Mouse (Mus musculus) spleen, postnatal 4 days (tissue): ENCODE measurements around the gene Ccdc162.

Experiments used
- DNase-seq, 2 experiments: peaks; one replicate each; pipeline ENCODE4 v3.0.0; 2022; ENCODE audit warnings: low spot score in 2 of 2

Ccdc162 gene

DNA sequence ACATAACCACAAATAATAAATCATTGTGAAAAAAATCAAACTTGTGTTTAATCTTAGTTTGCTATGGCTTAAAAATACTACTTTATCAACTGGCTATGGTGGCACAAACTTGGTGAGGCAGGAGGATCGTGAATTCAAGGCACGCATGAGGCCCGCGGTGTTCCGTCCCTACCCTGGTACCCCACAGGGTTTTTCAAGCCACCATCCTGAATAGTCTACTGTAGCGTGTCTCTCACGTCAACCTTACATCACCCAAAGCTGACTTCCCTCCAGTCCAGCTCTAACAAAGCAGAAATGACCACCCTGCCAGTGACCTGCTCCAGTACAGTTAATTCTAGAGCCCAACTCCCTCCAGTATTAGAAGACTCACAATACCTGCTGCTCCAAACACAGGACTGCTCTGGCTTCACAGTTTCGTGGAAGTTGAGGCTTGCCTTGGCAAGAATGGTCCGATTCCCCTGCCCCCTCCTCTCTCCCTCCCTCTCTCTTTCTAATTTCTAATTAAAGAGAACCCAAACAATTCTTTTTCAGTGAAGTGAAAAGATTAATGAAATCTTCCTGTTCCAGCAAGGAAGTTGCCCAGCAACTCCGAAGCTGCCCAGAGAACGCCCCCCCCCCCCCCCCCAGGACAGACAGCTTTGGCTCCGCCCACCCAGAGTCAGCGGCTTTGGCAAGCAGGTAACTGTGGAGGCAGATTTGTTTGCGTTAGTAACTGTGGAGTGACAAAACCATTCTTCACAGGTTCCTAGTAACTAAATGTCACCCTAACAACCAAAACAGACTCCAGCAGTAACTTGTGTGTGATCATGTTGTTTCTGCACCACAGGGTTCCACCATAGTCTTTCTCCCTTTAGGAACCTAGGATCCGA lies at the start of gene Ccdc162:
Gene Ccdc162 (minus strand): TSS at position 606 of the 869 bp plus-strand sequence.
- DNase-seq = no peak

- DNase-seq = peak in 1 of 2 experiments; percentile 23
Measured at GRCm38 (mm10) chr10:41765586-41765985, 49.2 kb upstream of the Ccdc162 start.

DNA sequence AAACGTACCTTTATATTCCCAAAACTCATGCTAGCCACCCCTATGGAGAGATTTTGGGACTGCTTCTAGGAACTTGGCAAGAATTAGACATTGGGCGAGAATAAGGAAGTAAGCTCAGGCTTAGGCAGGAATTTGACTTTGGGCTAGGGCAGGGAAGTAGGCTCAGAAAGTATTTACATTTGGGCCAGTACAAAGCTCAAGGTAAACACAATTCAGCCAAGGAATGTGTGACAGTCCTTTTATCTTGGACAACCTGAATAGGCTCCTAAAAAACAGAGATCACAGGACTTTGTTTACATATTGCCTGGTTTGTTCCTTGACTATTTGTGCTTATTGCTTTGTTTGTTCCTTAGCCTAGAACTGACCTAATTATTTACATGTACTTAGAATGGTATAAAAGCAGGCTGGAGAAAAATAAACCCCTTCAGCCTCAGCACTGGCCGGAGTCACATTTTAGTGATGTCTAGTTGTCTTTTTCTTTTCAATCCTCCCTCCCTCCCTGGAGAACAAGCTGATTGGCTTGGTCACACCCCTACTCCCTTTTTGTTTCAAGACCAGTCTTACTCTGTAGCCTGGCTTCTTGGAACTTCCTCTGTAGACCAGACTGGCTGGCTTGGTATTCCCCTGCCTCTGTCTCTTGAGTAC lies 47.4 kb upstream of the Ccdc162 start:
- DNase-seq = no peak

DNA sequence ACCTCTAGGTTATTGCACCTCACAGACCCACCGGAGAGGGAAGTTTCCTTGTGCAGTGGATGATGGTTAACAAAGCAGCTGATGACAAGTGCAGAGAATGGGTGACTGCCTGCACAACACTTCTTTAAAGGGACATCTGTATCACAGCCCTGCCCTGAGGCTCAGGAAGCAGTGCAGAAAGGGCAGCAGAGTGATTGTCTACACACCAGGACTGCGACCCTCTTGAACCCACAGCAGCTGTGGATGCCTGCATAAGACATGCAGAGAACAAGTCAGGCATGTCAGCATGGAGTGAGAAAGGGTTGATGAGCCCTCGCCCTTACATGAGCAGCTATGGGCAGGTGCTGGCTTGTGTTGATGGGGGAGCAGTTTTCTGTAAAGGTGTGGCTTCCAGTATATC lies 44.4 kb upstream of the Ccdc162 start:
- no peak for DNase-seq

- no peak for DNase-seq
Measured at GRCm38 (mm10) chr10:41758041-41758440, 41.6 kb upstream of the Ccdc162 start.

DNA sequence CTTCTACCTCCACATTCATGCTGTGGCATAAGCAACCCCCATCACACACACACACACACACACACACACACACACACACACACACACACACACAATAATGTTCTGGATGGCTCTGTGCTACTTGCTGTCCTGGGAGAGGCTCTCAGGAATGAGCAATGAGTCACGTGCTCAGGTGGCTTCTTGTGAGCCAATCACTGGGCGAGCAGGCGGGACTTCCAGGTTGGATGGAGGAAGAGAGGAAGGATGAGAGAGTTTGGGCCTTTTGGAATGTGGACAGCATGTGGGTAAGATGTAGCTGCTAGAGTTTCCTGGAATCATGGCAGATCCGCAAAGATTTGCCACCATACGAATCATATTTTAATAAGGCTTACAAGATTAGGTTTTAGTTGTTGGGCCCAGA lies 40.8 kb upstream of the Ccdc162 start:
- DNase-seq = no peak

- no peak for DNase-seq
Measured at GRCm38 (mm10) chr10:41751867-41752480, 35.5 kb upstream of the Ccdc162 start.

DNA sequence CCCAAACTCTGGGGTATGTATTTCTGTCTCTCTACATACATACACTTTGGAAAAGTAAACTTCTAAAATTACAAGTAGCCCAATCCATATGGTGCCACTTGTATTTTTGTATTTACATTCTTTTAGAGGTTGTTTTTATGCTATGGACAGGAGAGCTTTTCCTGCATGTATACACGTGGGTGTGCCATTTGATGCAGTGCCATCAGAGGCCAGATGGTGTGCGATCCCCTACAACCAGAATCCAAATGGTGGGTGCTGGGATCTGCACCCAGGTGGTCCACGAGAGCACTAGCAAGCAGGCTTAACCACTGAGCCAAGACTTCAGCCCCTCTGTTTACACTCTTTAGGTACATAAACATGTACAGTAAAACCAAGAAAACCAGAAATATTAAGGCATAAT lies 32.9 kb upstream of the Ccdc162 start:
- no peak for DNase-seq

DNA sequence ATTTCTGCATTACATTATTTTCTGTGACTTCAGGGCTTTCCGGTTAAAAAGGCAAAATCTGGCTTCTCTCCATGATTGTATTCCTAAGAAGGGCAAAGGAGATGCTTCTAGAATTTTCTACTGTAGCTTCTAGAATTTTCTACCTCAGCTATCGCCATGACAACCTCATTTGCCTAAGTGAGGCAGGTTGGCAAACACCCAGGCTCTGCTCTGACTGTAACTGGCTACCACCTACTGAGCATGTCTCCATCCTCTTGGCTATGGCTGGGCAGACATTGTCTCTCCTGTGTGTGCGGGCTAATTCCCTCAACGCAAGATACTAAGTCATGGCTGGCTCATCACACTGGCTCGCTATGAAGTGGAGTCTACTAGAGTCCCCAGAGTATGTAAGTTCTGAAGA lies 30.1 kb upstream of the Ccdc162 start:
- DNase-seq = no peak

DNA sequence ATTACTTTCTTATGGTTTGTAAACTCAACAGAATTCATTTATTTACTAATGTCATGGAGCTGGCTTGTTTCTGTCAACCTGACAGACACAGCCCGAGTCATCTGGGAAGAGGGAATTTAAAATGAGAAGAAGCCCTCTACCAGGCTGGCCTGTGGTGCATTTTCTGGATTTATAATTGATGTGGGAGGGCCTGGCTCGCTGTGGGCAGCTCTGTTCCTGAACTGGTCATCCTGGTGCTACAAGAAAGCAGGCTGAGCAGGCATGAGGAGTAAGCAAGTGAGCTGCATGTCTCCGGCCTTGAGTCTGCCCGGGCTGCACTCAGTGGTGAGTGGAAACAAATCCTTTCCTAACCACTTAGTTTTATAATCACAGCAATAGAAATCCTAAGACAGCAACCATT lies 27.6 kb upstream of the Ccdc162 start:
- no peak for DNase-seq

DNA sequence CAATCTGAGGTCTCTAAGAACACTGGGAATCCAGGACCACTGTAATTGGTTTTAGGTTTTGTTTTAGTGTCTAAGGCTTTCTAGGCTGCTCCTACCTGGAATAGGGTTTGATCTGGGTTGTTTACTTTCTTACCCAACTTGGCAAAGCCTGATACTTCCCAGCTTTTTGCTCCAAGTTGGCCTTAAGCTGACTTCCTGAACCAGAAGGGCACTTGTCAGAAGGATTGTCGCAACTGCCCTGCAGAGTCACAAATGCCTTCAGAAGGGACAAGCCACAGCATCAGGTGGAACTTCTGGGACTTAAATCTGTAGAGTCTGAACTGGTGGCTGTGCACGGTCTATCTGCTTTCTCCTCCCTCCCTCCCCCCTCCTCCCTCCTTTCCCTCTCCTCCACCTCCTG lies 23.8 kb upstream of the Ccdc162 start:
- DNase-seq = no peak

- DNase-seq = no peak
Measured at GRCm38 (mm10) chr10:41737245-41737644, 20.8 kb upstream of the Ccdc162 start.

DNA sequence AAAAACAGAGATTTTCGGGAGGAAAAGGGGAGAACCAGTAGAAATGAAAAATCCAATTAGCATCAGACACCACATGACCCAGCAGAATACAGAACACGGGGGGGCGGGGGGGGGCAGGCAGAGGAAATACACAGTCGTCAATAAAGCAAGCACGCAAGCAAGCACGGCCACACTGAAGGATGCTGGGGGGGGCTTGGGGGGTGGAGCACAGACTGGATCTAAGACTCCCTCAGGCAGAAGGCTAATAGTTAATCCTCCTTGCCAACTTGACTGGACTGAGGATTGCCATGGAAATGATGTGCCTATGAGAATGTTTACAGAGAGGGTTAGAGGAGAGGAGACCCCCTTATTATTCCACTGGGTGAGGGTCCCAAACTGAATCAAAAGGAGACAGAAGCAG lies 19.0 kb upstream of the Ccdc162 start:
- no peak for DNase-seq

- no peak for DNase-seq
Measured at GRCm38 (mm10) chr10:41733214-41733613, 16.8 kb upstream of the Ccdc162 start.

GRCm38 (mm10) chr10:41731932-41732331 lies 15.5 kb upstream of the Ccdc162 start:
- no peak for DNase-seq

- DNase-seq = no peak
Measured at GRCm38 (mm10) chr10:41730746-41731145, 14.3 kb upstream of the Ccdc162 start.

DNA sequence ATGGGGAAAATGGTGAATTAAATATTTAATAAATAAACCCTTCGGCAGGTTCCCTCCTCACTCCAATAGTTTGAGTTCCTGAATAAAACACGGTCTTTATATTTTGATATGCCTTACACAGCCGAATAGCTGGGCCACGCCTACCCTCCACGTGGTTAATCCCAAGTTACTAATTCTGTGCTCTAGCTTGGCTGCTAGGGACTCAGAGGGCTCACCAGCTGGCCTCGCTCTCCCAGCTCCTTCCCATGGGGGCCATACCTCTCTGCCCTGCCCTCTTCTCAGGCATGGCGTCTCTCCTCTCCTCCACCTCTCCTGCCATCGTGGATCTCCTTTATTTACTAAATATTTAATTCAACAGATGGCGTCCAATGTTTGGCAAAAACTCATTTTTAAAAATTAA lies 9.8 kb upstream of the Ccdc162 start:
- no peak for DNase-seq

- no peak for DNase-seq
Measured at GRCm38 (mm10) chr10:41719587-41719986, 3.2 kb upstream of the Ccdc162 start.

DNA sequence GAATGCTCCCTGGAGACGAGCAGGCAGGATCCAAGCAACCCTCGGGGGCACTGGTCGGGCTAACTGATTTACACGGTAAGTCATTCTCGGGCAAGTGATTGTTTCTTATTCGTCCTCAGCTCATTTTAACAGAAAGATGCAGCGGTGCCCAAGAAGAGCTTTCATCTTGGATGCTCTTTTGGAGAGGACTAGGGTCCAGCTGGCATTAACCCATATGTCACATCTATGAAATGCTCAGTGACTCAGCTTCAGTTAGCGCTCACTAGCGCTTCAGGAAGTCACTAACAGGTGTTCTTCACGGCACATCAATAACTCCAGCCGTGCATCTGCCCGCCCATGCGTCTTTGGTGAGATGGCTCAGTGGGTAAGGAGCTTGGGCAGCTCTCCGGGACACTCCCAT lies 877 bp downstream of the Ccdc162 start:
- no peak for DNase-seq

DNA sequence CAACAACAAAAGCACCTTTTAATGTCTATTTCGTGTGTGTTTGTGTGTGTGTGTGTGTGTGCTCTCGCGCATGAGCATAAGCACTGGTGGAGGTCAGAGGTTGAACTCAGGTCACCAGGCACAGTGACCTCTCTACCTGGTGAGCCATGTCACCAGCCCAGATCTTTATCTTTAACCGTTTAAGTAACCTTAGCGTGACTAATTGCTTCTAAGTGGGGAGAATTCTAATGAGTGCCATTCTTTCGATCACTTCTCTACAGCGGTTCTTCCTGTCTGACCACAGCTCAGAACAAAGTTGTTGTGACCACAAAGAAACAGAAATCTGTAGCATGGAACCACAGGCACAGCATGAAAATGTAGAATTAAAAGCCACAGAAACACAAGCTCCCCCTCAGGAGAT lies 5.0 kb downstream of the Ccdc162 start:
- DNase-seq = no peak

DNA sequence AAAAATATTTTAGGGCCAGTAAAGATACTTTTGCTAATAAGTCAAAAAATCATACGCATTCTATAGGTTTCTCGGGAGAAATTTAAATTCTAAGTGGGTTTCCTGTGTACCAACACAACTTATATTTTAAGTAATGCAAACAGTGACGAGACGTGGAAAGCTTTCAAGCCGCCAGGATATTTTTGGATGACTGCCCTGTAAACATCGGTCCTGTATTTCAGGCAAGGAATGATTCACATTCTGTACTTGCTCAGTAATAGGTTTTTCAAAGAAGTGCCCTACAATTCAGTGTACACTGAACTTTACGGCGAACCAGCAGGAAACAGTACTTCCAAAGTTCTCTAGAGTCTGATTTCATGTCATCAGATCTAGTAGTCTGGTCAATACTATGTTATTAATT lies 5.7 kb downstream of the Ccdc162 start:
- no peak for DNase-seq

- no peak for DNase-seq
Measured at GRCm38 (mm10) chr10:41709341-41709740, 7.1 kb downstream of the Ccdc162 start.

DNA sequence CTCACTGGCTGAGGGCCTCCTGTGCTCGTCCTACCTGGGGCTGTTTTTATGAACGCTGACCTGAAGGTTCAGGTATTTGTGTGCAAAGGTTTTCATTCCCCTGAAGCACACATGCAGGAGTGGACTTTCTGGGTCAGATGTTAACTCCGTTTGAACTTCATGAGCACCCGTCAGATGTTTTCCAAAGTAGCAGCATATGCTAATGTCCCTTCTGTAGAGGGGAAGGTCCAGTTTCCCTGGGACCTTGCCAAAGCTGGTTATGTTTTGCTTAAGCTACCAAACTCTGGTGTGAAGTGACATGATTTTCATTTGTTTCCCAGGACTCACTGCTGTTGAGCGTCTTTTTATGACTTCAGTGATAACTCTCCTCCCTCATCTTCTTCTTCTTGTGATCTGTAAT lies 16.8 kb downstream of the Ccdc162 start:
- no peak for DNase-seq
